Mouse (Mus musculus): ENCODE measurements around the gene Snx6. TPM values are rescaled to one million over a fixed set of nuclear protein-coding genes. Genes with fewer than 3 reads are reported as not detected.

Snx6 gene
- polyA plus RNA-seq, 1 experiment from 2014 or later: 168 TPM

DNA sequence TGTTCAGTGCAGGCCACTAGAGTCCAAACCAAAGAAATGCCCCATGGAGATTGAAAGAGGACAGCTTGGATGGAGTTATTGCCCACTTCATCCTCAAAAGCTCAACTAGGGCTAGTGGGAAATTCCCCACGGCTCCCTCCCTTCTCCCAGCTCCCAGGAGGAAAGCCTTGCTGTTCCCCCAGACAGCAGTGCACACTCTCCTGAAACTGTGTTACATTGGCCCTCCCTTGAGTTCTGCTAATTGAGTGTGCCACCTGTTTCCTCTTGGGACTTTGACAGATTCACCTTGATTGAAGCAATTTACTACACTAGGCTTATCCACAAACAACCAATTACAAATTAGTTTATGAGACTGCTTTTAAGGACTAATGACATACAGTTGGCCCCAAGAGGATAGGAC, 32.5 kb upstream of the Snx6 start:
- H3K36me3 ChIP-seq: no peaks in the 10 kb centered on the region
- H3K4me2 ChIP-seq: no peak overlapping the region
- no peak overlapping the region for H3K9ac ChIP-seq
- H3K4me3 ChIP-seq: no peak overlapping the region
- no peak overlapping the region for H3K27ac ChIP-seq (replicated peaks)
- H3K27me3 ChIP-seq: no peaks in the 10 kb centered on the region
- H3K4me1 ChIP-seq (replicated peaks): no peaks in the 10 kb centered on the region; the same call in 1 of the 2 replicates
- 80% methylated on average over 1 of the region's 1 CpGs for WGBS
- ATAC-seq (ENCODE audit: low read depth): no peak
- no peaks in the 10 kb centered on the region for H3K9me3 ChIP-seq

DNA sequence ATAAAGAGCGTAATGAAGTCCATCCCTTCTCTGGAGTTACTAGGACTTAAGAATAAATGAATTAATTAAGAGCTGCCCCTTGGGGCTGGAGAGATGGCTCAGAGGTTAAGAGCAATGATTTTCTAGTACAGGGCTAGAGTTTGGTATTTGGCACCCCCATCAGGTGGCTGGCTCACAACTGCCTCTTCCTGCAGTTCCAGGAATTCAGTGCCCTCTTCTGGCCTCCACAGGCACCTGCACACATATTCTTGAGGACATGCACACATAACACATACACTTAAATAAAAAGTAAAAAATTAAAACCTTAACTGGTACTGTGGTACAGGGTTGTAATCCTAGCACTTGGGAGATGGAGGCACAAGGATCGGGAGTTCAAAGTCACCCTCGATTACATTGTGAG, 29.7 kb upstream of the Snx6 start:
- H3K27ac ChIP-seq (replicated peaks): no peak overlapping the region
- ATAC-seq (ENCODE audit: low read depth): no peak
- H3K4me3 ChIP-seq: no peak overlapping the region
- H3K27me3 ChIP-seq: no peaks in the 10 kb centered on the region
- whole genome bisulfite sequencing: 93% methylated on average over 3 of the region's 3 CpGs
- H3K4me1 ChIP-seq (replicated peaks): no peaks in the 10 kb centered on the region; the same call in 1 of the 2 replicates
- no peaks in the 10 kb centered on the region for H3K36me3 ChIP-seq
- no peak overlapping the region for H3K4me2 ChIP-seq
- no peak overlapping the region for H3K9ac ChIP-seq
- no peaks in the 10 kb centered on the region for H3K9me3 ChIP-seq

DNA sequence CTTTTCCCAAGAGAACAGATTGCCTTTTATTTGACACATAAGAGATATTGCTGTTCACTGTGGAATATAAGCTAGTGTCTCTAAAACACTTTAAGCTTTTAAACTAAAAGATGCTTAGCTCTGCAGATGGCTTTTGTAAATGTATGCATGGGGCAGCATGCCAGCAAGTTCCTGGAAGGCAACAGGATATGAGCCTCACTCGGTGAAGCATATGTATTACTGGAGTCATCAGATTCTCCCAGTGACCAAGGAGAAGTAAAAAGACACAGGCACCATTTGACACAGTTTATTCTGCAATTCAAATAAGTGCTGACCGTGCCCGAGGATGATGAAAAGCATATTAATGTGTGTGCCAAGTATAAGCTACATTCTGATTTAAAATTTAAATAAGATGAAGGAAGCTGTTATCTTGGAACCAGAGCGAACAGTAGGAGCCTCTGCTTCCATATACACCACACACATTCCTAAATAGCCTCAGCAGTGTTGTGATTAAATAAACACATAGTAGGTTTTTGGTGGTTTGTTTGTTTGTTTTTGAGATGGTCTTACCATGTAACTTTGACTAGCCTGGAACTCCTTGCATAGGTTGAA, 27.4 kb upstream of the Snx6 start:
- ATAC-seq (ENCODE audit: low read depth): no peak
- Histone ChIP-seq H3K4me2 (no peak overlapping the region), H3K27me3 (no peaks in the 10 kb centered on the region), H3K4me1 (replicated peaks) (no peaks in the 10 kb centered on the region; the same call in 1 of the 2 replicates), H3K36me3 (no peaks in the 10 kb centered on the region), H3K9ac (no peak overlapping the region), H3K9me3 (no peaks in the 10 kb centered on the region), H3K4me3 (no peak overlapping the region), H3K27ac (replicated peaks) (no peak overlapping the region)
- WGBS: 54% methylated on average over 4 of the region's 4 CpGs

DNA sequence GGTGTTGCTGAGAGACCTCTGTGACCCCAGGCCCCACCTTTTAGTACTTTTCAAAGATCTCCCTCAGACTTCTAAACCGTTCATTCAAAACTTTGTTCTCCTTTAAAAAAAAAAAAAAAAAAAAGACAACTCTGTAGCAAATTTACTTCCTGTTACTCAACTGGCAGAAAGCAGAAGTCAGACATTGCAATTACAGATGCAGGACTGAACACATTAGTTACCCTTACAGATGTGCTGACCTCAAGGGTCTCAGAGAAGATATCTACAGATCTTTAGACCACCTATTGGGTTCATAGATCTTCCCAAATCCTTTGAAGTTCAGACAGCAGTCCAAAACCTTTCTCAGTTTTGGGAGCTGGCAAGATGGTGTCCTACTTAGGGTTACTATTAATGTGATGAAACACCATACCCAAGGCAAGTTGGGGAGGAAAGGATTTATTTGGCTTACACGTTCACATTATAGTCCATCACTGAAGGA, 25.2 kb upstream of the Snx6 start:
- ATAC-seq (ENCODE audit: low read depth): no peak
- no peak overlapping the region for H3K4me2 ChIP-seq
- H3K4me3 ChIP-seq: no peak overlapping the region
- no peaks in the 10 kb centered on the region; the same call in 1 of the 2 replicates for H3K4me1 ChIP-seq (replicated peaks)
- H3K9me3 ChIP-seq: no peaks in the 10 kb centered on the region
- no peak overlapping the region for H3K27ac ChIP-seq (replicated peaks)
- H3K9ac ChIP-seq: no peak overlapping the region
- WGBS: 40% methylated on average over 2 of the region's 2 CpGs
- no peaks in the 10 kb centered on the region for H3K36me3 ChIP-seq
- no peaks in the 10 kb centered on the region for H3K27me3 ChIP-seq

DNA sequence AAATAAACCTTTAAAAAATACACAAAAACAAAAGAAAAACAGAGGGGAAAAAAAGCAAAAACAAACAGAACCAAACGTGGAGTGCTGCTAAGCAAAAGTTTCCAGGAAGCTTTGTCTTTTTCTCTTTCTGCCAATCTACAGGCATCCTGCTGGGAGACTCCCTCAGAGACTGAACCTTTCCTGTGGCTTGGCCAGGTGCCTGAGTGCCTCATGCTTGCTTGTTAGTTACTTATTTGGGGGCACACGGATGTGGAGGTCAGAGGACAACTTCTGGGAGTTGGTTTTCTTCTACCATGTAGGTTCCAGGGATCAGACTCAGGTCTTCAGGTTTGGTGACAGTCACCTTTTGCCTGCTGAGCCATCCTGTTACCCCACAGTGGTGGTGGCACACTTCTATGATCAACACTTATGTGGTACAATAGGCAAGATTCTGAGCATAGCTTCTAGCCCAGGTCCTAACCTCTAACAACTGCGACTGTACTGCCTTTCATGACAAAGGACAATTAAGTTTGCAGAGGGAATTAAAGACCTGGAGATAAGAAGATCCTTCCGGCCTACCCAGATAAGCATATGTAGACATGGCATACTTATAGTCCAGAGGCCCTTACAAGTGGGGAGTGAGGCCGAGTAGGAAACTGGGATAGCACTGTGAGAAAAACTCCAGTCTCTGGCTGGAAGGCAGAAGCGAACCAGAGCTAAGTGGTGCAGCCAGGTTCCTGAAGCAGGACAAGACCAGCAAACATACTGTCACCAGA, 23.9 kb upstream of the Snx6 start:
- Histone ChIP-seq H3K4me2 (no peak overlapping the region), H3K9me3 (no peaks in the 10 kb centered on the region), H3K36me3 (no peaks in the 10 kb centered on the region), H3K9ac (no peak overlapping the region), H3K27ac (replicated peaks) (no peak overlapping the region), H3K4me3 (no peak overlapping the region), H3K4me1 (replicated peaks) (no peaks in the 10 kb centered on the region; the same call in 1 of the 2 replicates), H3K27me3 (no peaks in the 10 kb centered on the region)
- ATAC-seq (ENCODE audit: low read depth): no peak
- 80% methylated on average over 6 of the region's 6 CpGs for WGBS

DNA sequence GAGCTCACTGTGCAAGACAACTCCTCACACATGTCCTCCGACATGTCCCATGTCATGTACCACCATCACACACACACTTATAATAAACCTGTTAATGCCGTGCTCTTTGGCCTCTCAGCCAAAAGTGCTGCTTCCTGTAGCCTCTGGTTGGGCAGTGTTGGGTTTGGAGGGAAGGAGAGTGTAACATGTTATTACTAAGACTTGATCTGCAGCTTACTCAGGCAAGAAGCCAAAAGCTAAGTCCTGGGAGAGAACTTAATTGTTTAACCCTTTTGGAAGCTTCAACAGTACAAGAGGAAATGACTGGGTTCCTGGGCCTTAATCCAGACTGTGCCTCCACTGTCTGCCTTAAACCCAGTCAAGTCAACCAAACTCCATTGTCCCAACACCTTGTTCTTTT, 14.6 kb upstream of the Snx6 start:
- Histone ChIP-seq H3K4me2 (no peak overlapping the region), H3K9me3 (no peaks in the 10 kb centered on the region), H3K27me3 (no peaks in the 10 kb centered on the region; the same call in 1 of the 2 replicates), H3K9ac (no peak overlapping the region), H3K27ac (replicated peaks) (no peak overlapping the region), H3K36me3 (no peaks in the 10 kb centered on the region), H3K4me3 (no peak overlapping the region), H3K4me1 (replicated peaks) (no peaks in the 10 kb centered on the region; the same call in 1 of the 2 replicates)
- no peak for ATAC-seq (ENCODE audit: low read depth)
- 90% methylated on average over 2 of the region's 2 CpGs for WGBS

DNA sequence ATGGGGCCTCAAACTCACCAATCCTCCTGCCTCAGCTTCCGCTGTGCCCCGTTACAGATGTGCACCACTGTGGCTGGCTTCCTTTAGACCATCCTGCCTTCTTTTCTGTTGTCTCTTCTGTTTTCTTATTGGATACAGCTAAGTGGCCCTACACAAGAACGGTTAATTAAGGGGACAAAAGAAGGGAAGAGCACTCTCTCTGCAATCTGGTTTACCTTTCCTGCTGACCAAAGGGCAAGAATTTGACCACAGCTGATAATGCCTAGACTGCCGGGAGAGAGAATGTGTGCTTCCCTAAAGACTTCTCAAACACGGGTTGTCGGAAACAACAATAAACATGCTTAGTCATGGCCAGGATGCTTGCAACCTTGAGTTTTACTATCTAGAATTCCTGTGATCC, 12.0 kb upstream of the Snx6 start:
- 77% methylated on average over 6 of the region's 6 CpGs for WGBS
- H3K4me2 ChIP-seq: no peak overlapping the region
- no peaks in the 10 kb centered on the region for H3K9me3 ChIP-seq
- H3K4me1 ChIP-seq (replicated peaks): no peaks in the 10 kb centered on the region; the same call in 1 of the 2 replicates
- no peaks in the 10 kb centered on the region; the same call in 1 of the 2 replicates for H3K27me3 ChIP-seq
- H3K36me3 ChIP-seq: no peaks in the 10 kb centered on the region
- no peak overlapping the region for H3K27ac ChIP-seq (replicated peaks)
- H3K9ac ChIP-seq: no peak overlapping the region
- ATAC-seq (ENCODE audit: low read depth): no peak
- no peak overlapping the region for H3K4me3 ChIP-seq

DNA sequence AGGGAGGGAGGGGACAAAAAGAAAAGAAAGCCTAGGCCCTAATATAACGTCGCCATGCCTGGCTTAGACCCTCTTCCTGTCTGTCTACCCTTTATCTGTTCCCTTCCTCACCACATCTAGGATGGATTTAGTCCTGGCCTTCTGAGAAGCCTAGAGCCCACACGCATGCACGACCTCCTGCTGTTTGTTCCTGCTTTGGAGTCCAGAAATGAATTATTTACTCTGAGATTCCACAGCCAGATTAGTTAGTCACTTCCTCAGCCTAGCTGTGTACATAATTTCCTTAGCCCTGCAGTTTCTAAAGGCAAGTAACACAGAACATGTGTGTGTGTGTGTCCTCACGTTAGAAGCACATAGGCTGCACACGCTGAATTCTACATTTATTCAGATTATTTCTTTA, 10.6 kb upstream of the Snx6 start:
- H3K4me2 ChIP-seq: no peak overlapping the region
- ATAC-seq (ENCODE audit: low read depth): no peak
- H3K27me3 ChIP-seq: no peaks in the 10 kb centered on the region
- H3K4me3 ChIP-seq: no peak overlapping the region
- no peaks in the 10 kb centered on the region for H3K9me3 ChIP-seq
- H3K4me1 ChIP-seq (replicated peaks): no peaks in the 10 kb centered on the region; the same call in 1 of the 2 replicates
- no peak overlapping the region for H3K27ac ChIP-seq (replicated peaks)
- no peak overlapping the region for H3K9ac ChIP-seq
- 70% methylated on average over 6 of the region's 6 CpGs for WGBS
- no peaks in the 10 kb centered on the region for H3K36me3 ChIP-seq

DNA sequence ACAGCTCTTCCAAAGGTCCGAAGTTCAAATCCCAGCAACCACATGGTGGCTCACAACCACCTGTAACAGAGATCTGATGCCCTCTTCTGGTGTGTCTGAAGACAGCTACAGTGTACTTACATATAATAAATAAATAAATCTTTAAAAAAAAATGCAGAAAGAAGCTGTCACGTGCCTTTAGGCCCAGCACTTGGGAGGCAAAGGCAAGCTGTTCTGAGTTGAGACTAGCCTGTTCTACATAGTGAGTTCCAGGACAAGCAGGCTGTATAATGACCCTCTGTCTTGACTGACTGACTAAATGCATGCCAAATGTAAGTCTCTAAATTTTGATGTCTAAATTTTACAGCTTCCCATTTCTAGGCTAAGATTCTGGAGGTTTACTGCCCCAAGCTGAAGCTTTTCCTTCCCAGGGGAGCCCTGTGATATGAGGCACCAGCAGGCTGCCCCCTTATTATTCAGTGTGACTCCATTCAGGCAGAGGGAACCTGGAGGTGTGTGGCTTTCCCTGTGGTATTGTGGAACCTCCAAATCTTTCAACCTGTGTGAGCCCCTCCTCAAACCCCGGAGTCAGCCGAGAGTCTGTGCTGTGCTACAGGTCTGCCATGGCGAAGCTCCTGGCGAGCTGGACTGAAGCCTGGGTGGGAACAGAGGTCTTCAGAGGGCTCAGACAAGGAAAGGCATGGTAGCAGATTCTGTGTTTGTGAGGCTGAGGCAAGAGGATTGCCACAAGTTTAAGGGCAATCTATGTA, 9.9 kb upstream of the Snx6 start:
- ATAC-seq (ENCODE audit: low read depth): no peak
- 84% methylated on average over 6 of the region's 6 CpGs for WGBS

DNA sequence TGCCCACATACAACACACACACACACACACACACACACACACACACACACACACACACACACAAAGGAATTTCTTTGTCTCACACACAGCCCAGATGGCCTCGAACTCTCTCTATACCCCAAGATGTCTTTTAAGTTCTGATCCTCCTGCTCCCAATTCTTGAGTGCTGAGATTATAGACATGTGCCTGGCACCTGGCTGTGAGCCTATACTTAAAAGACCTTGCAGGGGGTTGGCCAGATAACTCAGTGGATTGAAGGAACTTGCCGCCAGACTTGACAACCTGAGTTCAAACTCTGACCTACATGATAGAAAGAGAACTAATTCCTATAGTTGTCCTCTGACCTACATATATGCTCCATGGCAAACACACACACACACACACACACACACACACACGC, 8.0 kb upstream of the Snx6 start:
- Histone ChIP-seq H3K9me3 (no peaks in the 10 kb centered on the region), H3K36me3 (no peaks in the 10 kb centered on the region), H3K4me3 (no peak overlapping the region), H3K27me3 (no peaks in the 10 kb centered on the region), H3K4me2 (no peak overlapping the region), H3K27ac (replicated peaks) (no peak overlapping the region), H3K4me1 (replicated peaks) (no peaks in the 10 kb centered on the region; the same call in 1 of the 2 replicates), H3K9ac (no peak overlapping the region)
- no peak for ATAC-seq (ENCODE audit: low read depth)
- 86% methylated on average over 3 of the region's 3 CpGs for WGBS

More for the DNA sequence above, 9.9 kb upstream of the Snx6 start:
- Histone ChIP-seq H3K36me3 (no peaks in the 10 kb centered on the region), H3K9me3 (no peaks in the 10 kb centered on the region), H3K27ac (replicated peaks) (no peak overlapping the region), H3K9ac (no peak overlapping the region; the same call in 1 of the 2 replicates), H3K4me1 (replicated peaks) (no peaks in the 10 kb centered on the region; the same call in 1 of the 2 replicates), H3K4me3 (no peak overlapping the region), H3K27me3 (no peaks in the 10 kb centered on the region), H3K4me2 (no peak overlapping the region)

DNA sequence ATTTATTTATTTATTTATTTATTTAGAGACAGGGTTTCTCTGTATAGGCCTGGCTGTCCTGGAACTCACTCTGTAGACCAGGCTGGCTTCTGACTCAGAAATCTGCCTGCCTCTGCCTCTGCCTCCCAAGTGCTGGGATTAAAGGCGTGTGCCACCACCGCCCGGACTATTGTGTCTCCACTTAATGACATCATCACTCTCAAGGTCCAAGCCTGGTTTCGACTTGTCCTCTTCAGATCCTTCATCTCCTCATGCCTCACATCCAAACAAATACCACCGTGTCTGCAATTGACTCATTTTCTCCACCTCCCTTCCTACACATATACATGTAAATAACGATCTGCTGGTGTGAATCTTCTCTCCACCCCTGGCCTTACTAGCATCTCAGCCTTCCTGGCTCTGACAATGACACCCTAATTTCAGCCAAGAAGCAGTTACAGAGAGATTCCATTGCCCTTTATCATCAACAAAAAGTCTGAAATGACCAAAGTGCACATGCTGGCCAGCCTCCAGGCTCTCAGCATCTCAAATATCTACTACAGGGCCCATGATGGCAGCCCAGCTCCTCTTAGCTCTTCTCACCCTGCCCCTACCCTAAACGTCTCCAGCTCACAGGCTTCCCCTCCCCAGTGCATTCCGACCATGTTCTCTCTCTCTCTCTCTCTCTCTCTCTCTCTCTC, 1.2 kb upstream of the Snx6 start:
- Histone ChIP-seq H3K36me3 (0 out of 2 replicates have a peak, but pooled peaks cover 8% of the 10 kb centered on the region), H3K9ac (no peak overlapping the region), H3K27ac (replicated peaks) (no peak overlapping the region), H3K9me3 (no peaks in the 10 kb centered on the region), H3K27me3 (no peaks in the 10 kb centered on the region), H3K4me2 (no peak overlapping the region), H3K4me3 (no peak overlapping the region), H3K4me1 (replicated peaks) (peaks cover 29% of the 10 kb centered on the region)
- ATAC-seq (ENCODE audit: low read depth): no peak
- 90% methylated on average over 8 of the region's 8 CpGs for WGBS
